Comparison of ENCODE assay signal across 8 mouse cellular contexts in the genomic region with DNA sequence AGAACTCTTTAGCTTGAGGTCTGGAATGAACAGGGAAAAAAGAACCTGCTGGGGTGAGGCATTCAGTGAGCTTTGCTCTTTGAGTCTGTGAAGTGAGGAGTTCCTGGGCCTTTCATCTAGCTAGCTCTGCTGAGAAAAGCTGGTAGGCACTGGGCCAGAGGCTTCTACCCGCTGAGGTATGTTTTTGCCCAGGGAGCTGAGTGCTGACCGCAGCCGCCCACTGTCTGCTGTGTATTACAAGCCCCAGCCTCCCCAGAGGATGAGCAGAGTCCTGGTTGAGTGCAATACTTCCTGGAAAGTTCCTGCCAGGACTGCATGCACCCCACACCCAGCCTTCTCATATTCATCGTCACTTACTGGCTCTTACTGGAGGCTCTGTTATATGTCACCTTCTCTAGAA. TPM values are rescaled to one million over a fixed set of nuclear protein-coding genes. Genes with fewer than 3 reads are reported as not detected.
DNase-seq lines count a peak whose midpoint lies in the region; ATAC-seq lines count a peak whose summit lies in the region.

No protein-coding gene starts in this region.

- H3K4me1 ChIP-seq in stomach, embryonic 16.5 days (ENCODE audit: control insufficient read depth, insufficient read depth, low read length), result peaks cover 37% of the 10 kb centered on the region

- H3K9ac ChIP-seq in stomach, embryonic 16.5 days (ENCODE audit: low read length), result peak overlapping the region; percentile 44; the same call in 1 of the 2 replicates

- H3K4me2 ChIP-seq in stomach, embryonic 16.5 days (ENCODE audit: low read depth, low read length), result no peak overlapping the region

- no peak overlapping the region for H3K4me3 ChIP-seq in stomach, embryonic 16.5 days (replicated peaks; ENCODE audit: low read length)

- DNase-seq in cerebellum, postnatal 25 days, result peak; percentile 58 to 63
- no peak for DNase-seq in cerebellum, adult 9-10 months
- peak; percentile 58 for DNase-seq in testis, postnatal 10 days (ENCODE audit: low spot score)
- DNase-seq in testis, postnatal 14 days (ENCODE audit: low spot score), result no peak
- DNase-seq in kidney, adult 18-20 months, result peak; percentile 77
- no peak for DNase-seq in urinary bladder, postnatal 4 days (ENCODE audit: low spot score in 2 of 2)

- no peaks in the 10 kb centered on the region for H3K27me3 ChIP-seq in stomach, embryonic 16.5 days (ENCODE audit: control insufficient read depth, insufficient read depth, low read length)

- ATAC-seq in stomach, embryonic 16.5 days (ENCODE audit: insufficient read depth, low FRiP score), result no peak
- no peak for ATAC-seq in frontal cortex, adult (ENCODE audit: low TSS enrichment)

- H3K9me3 ChIP-seq in stomach, embryonic 16.5 days (replicated peaks; ENCODE audit: control insufficient read depth, low read length), result no peaks in the 10 kb centered on the region

- 46% methylated on average over 4 of the region's 4 CpGs for WGBS in stomach, embryonic 16.5 days

- H3K36me3 ChIP-seq in stomach, embryonic 16.5 days (ENCODE audit: control insufficient read depth, insufficient read depth, low read length), result no peaks in the 10 kb centered on the region

- no peak overlapping the region for H3K27ac ChIP-seq in stomach, embryonic 16.5 days (ENCODE audit: low read length)

RNA-seq across cellular contexts. Expression of gene Hpcal1, which starts 59.8 kb away (rescaled TPM):
- polyA plus RNA-seq in stomach, embryonic 16.5 days (2015; fragmentation: Nextera tagmentation; extraction: Ambion mirVana), result 64.1 and 72.2 TPM in 2 replicates

Comparison
In these comparisons a context has a peak if more than half of its experiments do, and no peak if none do; other contexts are left out.
1. DNase-seq: peak in cerebellum, postnatal 25 days (2 of 2), testis, postnatal 10 days (single experiment) and kidney, adult 18-20 months (single experiment); none in cerebellum, adult 9-10 months (single experiment), testis, postnatal 14 days (single experiment) and urinary bladder, postnatal 4 days (0 of 2).